Mouse (Mus musculus) olfactory bulb, adult 2 months (tissue): Measurements from ENCODE around the gene Olfr1129.

ENCODE experiments used
- CTCF ChIP-seq: fragments of 200-500 bp; IDR thresholded peaks from 2 replicates; pipeline ENCODE4 v1.5.1; 2012; ENCODE audit warnings: low read depth, mild to moderate bottlenecking, low read length, moderate library complexity; ENCODE audit not compliant: insufficient read depth
- POLR2A ChIP-seq: fragments of 200-500 bp; IDR thresholded peaks from 2 replicates; pipeline ENCODE4 v1.6.1; 2012; ENCODE audit warnings: mild to moderate bottlenecking, low read depth, low read length, moderate library complexity; ENCODE audit not compliant: insufficient read depth

GRCm38 (mm10) chr2:87534826-87535225, 38.9 kb upstream of the Olfr1129 start:
- TF ChIP-seq CTCF: no peak
- no peak for TF ChIP-seq POLR2A
